ENCODE assay signal across 22 mouse cellular contexts in genomic region chr19:6651192-6651591, GRCm38 (mm10).
DNase-seq lines count a peak whose midpoint lies in the region; ATAC-seq and TF ChIP-seq lines count a peak whose summit lies in the region.
"Had no signal": no experiment of that assay in that cellular context is flagged by ENCODE, and none has a peak within 500 bp of the region (broad histone marks: within the 10 kb centered on the region; RNA-seq: fewer than 3 reads in every experiment).

No protein-coding gene starts in this region.

- no peak for ATAC-seq in embryonic facial prominence, embryonic 13.5 days (ENCODE audit: insufficient number of reproducible peaks, insufficient read depth, low FRiP score, low TSS enrichment, low read depth)
- ATAC-seq in hindbrain, embryonic 16.5 days = no peak
- ATAC-seq in midbrain, embryonic 15.5 days (replicated peaks) = peak; percentile 62; the same call in 1 of the 2 replicates
- ATAC-seq: CD4-positive, CD25-positive, alpha-beta regulatory T cell, adult 4 months; intestine, postnatal 0 days had no signal

- H3K4me2 ChIP-seq in embryonic facial prominence, embryonic 13.5 days = no peak overlapping the region
- no peak overlapping the region for H3K4me2 ChIP-seq in hindbrain, embryonic 16.5 days (ENCODE audit: low read length)
- H3K4me2 ChIP-seq in midbrain, embryonic 15.5 days = no peak overlapping the region
- H3K4me2 ChIP-seq: embryonic facial prominence, embryonic 15.5 days; liver, embryonic 13.5 days; lung, embryonic 14.5 days; neural tube, embryonic 13.5 days; stomach, embryonic 15.5 days had no signal

- TF ChIP-seq POLR2A in lung, adult 2 months (IDR thresholded peaks at IDR 0.05; ENCODE audit: borderline replicate concordance, extremely low read depth, low read depth, low read length) = no peak

- 53% methylated on average over 5 of the region's 5 CpGs for WGBS in embryonic facial prominence, embryonic 13.5 days
- WGBS in embryonic facial prominence, embryonic 10.5 days = 77% methylated on average over 5 of the region's 5 CpGs
- WGBS in hindbrain, embryonic 16.5 days = 48% methylated on average over 5 of the region's 5 CpGs
- 75% methylated on average over 5 of the region's 5 CpGs for WGBS in hindbrain, embryonic 10.5 days
- WGBS in midbrain, embryonic 15.5 days = 48% methylated on average over 5 of the region's 5 CpGs
- 58% methylated on average over 5 of the region's 5 CpGs for WGBS in lung, adult 2 months

- peak overlapping the region; percentile 27; the same call in 1 of the 2 replicates for H3K9ac ChIP-seq in embryonic facial prominence, embryonic 13.5 days
- 0 out of 2 replicates have a peak overlapping the region, but pooled peaks have one; percentile 28 for H3K9ac ChIP-seq in hindbrain, embryonic 16.5 days (ENCODE audit: low read depth, low read length)
- H3K9ac ChIP-seq in midbrain, embryonic 15.5 days = no peak overlapping the region
- H3K9ac ChIP-seq: embryonic facial prominence, embryonic 15.5 days; liver, embryonic 13.5 days; lung, embryonic 14.5 days; neural tube, embryonic 13.5 days; stomach, embryonic 15.5 days had no signal

- peaks cover 4% of the 10 kb centered on the region; the same call in 1 of the 2 replicates for H3K9me3 ChIP-seq in embryonic facial prominence, embryonic 13.5 days
- H3K9me3 ChIP-seq in embryonic facial prominence, embryonic 10.5 days = peaks cover 3% of the 10 kb centered on the region; the same call in 1 of the 2 replicates
- H3K9me3 ChIP-seq in hindbrain, embryonic 16.5 days (ENCODE audit: control insufficient read depth, low read length) = no peaks in the 10 kb centered on the region
- no peaks in the 10 kb centered on the region for H3K9me3 ChIP-seq in hindbrain, embryonic 10.5 days
- H3K9me3 ChIP-seq in midbrain, embryonic 15.5 days = no peaks in the 10 kb centered on the region
- H3K9me3 ChIP-seq: embryonic facial prominence, embryonic 15.5 days; heart, embryonic 10.5 days; liver, embryonic 13.5 days; neural tube, embryonic 13.5 days; stomach, embryonic 15.5 days had no signal

- TF ChIP-seq CTCF in lung, adult 2 months (IDR thresholded peaks at IDR 0.05; ENCODE audit: insufficient read depth, low read length) = no peak

- no peaks in the 10 kb centered on the region for H3K4me1 ChIP-seq in embryonic facial prominence, embryonic 13.5 days
- peaks cover 5% of the 10 kb centered on the region; the same call in 1 of the 2 replicates for H3K4me1 ChIP-seq in embryonic facial prominence, embryonic 10.5 days
- H3K4me1 ChIP-seq in hindbrain, embryonic 16.5 days (ENCODE audit: control insufficient read depth, insufficient read depth, low read depth, low read length) = peaks cover 2% of the 10 kb centered on the region; the same call in 1 of the 2 replicates
- H3K4me1 ChIP-seq in hindbrain, embryonic 10.5 days (replicated peaks) = no peaks in the 10 kb centered on the region
- H3K4me1 ChIP-seq in midbrain, embryonic 15.5 days = peaks cover 7% of the 10 kb centered on the region; the same call in 1 of the 2 replicates
- H3K4me1 ChIP-seq in lung, adult 2 months (ENCODE audit: control insufficient read depth, insufficient read depth, low read length) = no peaks in the 10 kb centered on the region
- H3K4me1 ChIP-seq: embryonic facial prominence, embryonic 15.5 days; heart, embryonic 10.5 days; liver, embryonic 13.5 days; neural tube, embryonic 13.5 days; stomach, embryonic 15.5 days had no signal

- no peaks in the 10 kb centered on the region for H3K27me3 ChIP-seq in embryonic facial prominence, embryonic 13.5 days
- no peaks in the 10 kb centered on the region for H3K27me3 ChIP-seq in embryonic facial prominence, embryonic 10.5 days (replicated peaks; ENCODE audit: low read depth, poor library complexity, severe bottlenecking)
- no peaks in the 10 kb centered on the region for H3K27me3 ChIP-seq in hindbrain, embryonic 16.5 days (replicated peaks; ENCODE audit: control insufficient read depth, insufficient read depth, low read length)
- no peaks in the 10 kb centered on the region for H3K27me3 ChIP-seq in hindbrain, embryonic 10.5 days (ENCODE audit: insufficient read depth, poor library complexity, severe bottlenecking)
- H3K27me3 ChIP-seq in midbrain, embryonic 15.5 days (replicated peaks) = no peaks in the 10 kb centered on the region
- H3K27me3 ChIP-seq: embryonic facial prominence, embryonic 15.5 days; liver, embryonic 13.5 days; neural tube, embryonic 13.5 days; stomach, embryonic 15.5 days had no signal

- no peak overlapping the region for H3K27ac ChIP-seq in embryonic facial prominence, embryonic 13.5 days
- H3K27ac ChIP-seq in embryonic facial prominence, embryonic 10.5 days (replicated peaks) = no peak overlapping the region
- H3K27ac ChIP-seq in hindbrain, embryonic 16.5 days (ENCODE audit: low read depth, low read length) = no peak overlapping the region; the same call in 1 of the 2 replicates
- H3K27ac ChIP-seq in hindbrain, embryonic 10.5 days = no peak overlapping the region
- H3K27ac ChIP-seq in midbrain, embryonic 15.5 days = peak overlapping the region; percentile 67
- H3K27ac ChIP-seq: embryonic facial prominence, embryonic 15.5 days; heart, embryonic 10.5 days; liver, embryonic 13.5 days; neural tube, embryonic 13.5 days; stomach, embryonic 15.5 days had no signal

- no peak overlapping the region for H3K4me3 ChIP-seq in embryonic facial prominence, embryonic 13.5 days
- no peak overlapping the region for H3K4me3 ChIP-seq in embryonic facial prominence, embryonic 10.5 days
- H3K4me3 ChIP-seq in hindbrain, embryonic 16.5 days (ENCODE audit: low read length) = no peak overlapping the region
- H3K4me3 ChIP-seq in hindbrain, embryonic 10.5 days = no peak overlapping the region
- no peak overlapping the region for H3K4me3 ChIP-seq in midbrain, embryonic 15.5 days
- H3K4me3 ChIP-seq in lung, adult 2 months (replicated peaks; ENCODE audit: extremely low read depth, low read depth, low read length) = no peak overlapping the region
- H3K4me3 ChIP-seq: embryonic facial prominence, embryonic 15.5 days; heart, embryonic 10.5 days; liver, embryonic 13.5 days; megakaryocyte, embryonic 14.5 days; neural tube, embryonic 13.5 days; stomach, embryonic 15.5 days had no signal

- no peak for DNase-seq in embryonic facial prominence, embryonic 10.5 days (ENCODE audit: low spot score)
- DNase-seq in hindbrain, embryonic 10.5 days (ENCODE audit: low spot score) = no peak
- peak; percentile 32 for DNase-seq in MN1 (ENCODE audit: low spot score)
- no peak for DNase-seq in lung, adult 2 months
- DNase-seq in thymus, postnatal 25 days = no peak
- DNase-seq: adrenal gland, postnatal 36 days; cerebellum, adult 11 months; cerebellum, postnatal 36 days; embryo, embryonic 11 days; liver, embryonic 13.5 days; lung, embryonic 14.5 days; thymus, postnatal 36 days had no signal

- no peaks in the 10 kb centered on the region for H3K36me3 ChIP-seq in embryonic facial prominence, embryonic 13.5 days
- H3K36me3 ChIP-seq in embryonic facial prominence, embryonic 10.5 days (replicated peaks) = no peaks in the 10 kb centered on the region
- no peaks in the 10 kb centered on the region for H3K36me3 ChIP-seq in hindbrain, embryonic 16.5 days (ENCODE audit: control insufficient read depth, insufficient read depth, low read length)
- H3K36me3 ChIP-seq in hindbrain, embryonic 10.5 days = no peaks in the 10 kb centered on the region
- H3K36me3 ChIP-seq in midbrain, embryonic 15.5 days (replicated peaks) = no peaks in the 10 kb centered on the region
- H3K36me3 ChIP-seq: embryonic facial prominence, embryonic 15.5 days; heart, embryonic 10.5 days; liver, embryonic 13.5 days; neural tube, embryonic 13.5 days; stomach, embryonic 15.5 days had no signal
